ENCODE assay signal across 8 mouse cellular contexts in the genomic region with DNA sequence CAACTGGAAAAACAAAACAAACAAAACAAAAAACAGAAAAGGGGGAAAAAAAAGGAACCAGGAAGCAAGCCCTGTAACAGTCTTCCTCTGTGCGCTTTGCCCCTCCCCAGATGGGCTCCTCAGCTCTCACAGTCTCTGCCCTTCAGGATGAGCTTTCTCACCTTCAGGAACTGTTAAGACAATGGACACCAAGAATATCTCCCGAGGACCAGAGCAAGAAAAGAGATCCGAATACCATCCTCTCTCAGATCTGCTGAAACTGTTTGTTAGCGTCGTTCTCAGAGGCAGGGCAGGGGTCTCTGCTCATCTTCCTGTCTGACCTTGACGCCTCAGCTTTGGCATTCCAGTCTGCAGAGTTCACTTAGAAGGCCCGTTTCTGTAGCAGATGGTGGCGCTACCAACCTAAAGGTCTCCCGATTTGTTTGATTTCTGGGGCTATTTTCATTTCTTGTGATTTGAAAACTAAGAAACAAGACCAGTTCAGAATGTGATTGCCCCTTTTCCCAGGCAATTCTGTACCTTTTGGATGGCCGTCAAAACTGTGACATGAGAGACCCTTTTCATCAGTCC. TPM values are rescaled to one million over a fixed set of nuclear protein-coding genes. Genes with fewer than 3 reads are reported as not detected.
DNase-seq lines count a peak whose midpoint lies in the region; ATAC-seq and TF ChIP-seq lines count a peak whose summit lies in the region.

No protein-coding gene starts in this region.

- H3K27ac ChIP-seq in forebrain, postnatal 0 days (ENCODE audit: low read depth, low read length): peak overlapping the region; percentile 97
- peak overlapping the region; percentile 95 for H3K27ac ChIP-seq in midbrain, embryonic 10.5 days (replicated peaks)

- H3K36me3 ChIP-seq in C2C12 (ENCODE audit: control insufficient read depth, insufficient read depth): peaks cover 31% of the 10 kb centered on the region
- H3K36me3 ChIP-seq in forebrain, postnatal 0 days (ENCODE audit: insufficient read depth): peaks cover 20% of the 10 kb centered on the region
- H3K36me3 ChIP-seq in midbrain, embryonic 10.5 days: peaks cover 30% of the 10 kb centered on the region

- DNase-seq in cerebellum, adult 9-11 months: peak; percentile 34
- DNase-seq in cerebellum, adult 18-20 months: no peak
- no peak for DNase-seq in forebrain, postnatal 0 days
- no peak for DNase-seq in midbrain, embryonic 10.5 days (ENCODE audit: low spot score)
- no peak for DNase-seq in spleen, postnatal 36 days (ENCODE audit: low spot score in 2 of 2)
- no peak for DNase-seq in T-cell, adult 2 months (ENCODE audit: low spot score)
- no peak for DNase-seq in left cerebral cortex, adult 18-20 months (ENCODE audit: low spot score in 2 of 2)

- peak overlapping the region; percentile 94 for H3K4me3 ChIP-seq in C2C12 (ENCODE audit: insufficient read depth, poor library complexity, severe bottlenecking)
- H3K4me3 ChIP-seq in forebrain, postnatal 0 days (ENCODE audit: low read depth, low read length): peak overlapping the region; percentile 87
- peak overlapping the region; percentile 92 for H3K4me3 ChIP-seq in midbrain, embryonic 10.5 days

- TF ChIP-seq CTCF in C2C12 (IDR thresholded peaks at IDR 0.05; ENCODE audit: control insufficient read depth, insufficient read depth, insufficient read length): no peak
- TF ChIP-seq CTCF in forebrain, postnatal 0 days (IDR thresholded peaks at IDR 0.05; ENCODE audit: low read depth): no peak

- WGBS in forebrain, postnatal 0 days: 69% methylated on average over 10 of the region's 10 CpGs
- WGBS in midbrain, embryonic 10.5 days: 84% methylated on average over 10 of the region's 10 CpGs

- H3K4me1 ChIP-seq in forebrain, postnatal 0 days (ENCODE audit: insufficient read depth): peaks cover 8% of the 10 kb centered on the region
- H3K4me1 ChIP-seq in midbrain, embryonic 10.5 days: peaks cover 42% of the 10 kb centered on the region

- no peaks in the 10 kb centered on the region for H3K27me3 ChIP-seq in C2C12 (ENCODE audit: control insufficient read depth, insufficient read depth, insufficient read length)
- no peaks in the 10 kb centered on the region for H3K27me3 ChIP-seq in forebrain, postnatal 0 days (ENCODE audit: insufficient read depth, low read length)
- no peaks in the 10 kb centered on the region for H3K27me3 ChIP-seq in midbrain, embryonic 10.5 days (ENCODE audit: low read depth, poor library complexity, severe bottlenecking)

- H3K79me2 ChIP-seq in C2C12 (ENCODE audit: control insufficient read depth, insufficient read depth): peaks cover 60% of the 10 kb centered on the region

- H3K9me3 ChIP-seq in forebrain, postnatal 0 days (ENCODE audit: low read length): no peaks in the 10 kb centered on the region
- no peaks in the 10 kb centered on the region for H3K9me3 ChIP-seq in midbrain, embryonic 10.5 days (replicated peaks)

- H3ac ChIP-seq in C2C12 (ENCODE audit: control insufficient read depth, insufficient read length, low read depth): peak overlapping the region; percentile 20

- no peak for ATAC-seq in forebrain, postnatal 0 days

- H3K9ac ChIP-seq in forebrain, postnatal 0 days: peak overlapping the region; percentile 25; the same call in 1 of the 2 replicates

- H3K79me3 ChIP-seq in C2C12 (ENCODE audit: low read depth): peaks cover 28% of the 10 kb centered on the region

- peak overlapping the region; percentile 83 for H3K4me2 ChIP-seq in forebrain, postnatal 0 days (ENCODE audit: low read depth)

TF ChIP-seq in C2C12, 6 proteins besides CTCF, POLR2A, EP300 and RAD21:
- no peak for TF ChIP-seq MAX (IDR thresholded peaks at IDR 0.05)
- no peak for TF ChIP-seq MYOD1 (IDR thresholded peaks at IDR 0.05; ENCODE audit: control insufficient read depth, insufficient read length, low read depth)
- TF ChIP-seq USF1 (IDR thresholded peaks at IDR 0.05; ENCODE audit: low read depth): no peak
- no peak for TF ChIP-seq MYOG (IDR thresholded peaks at IDR 0.05; ENCODE audit: control insufficient read depth, extremely low read depth, insufficient read length)
- no peak for TF ChIP-seq FOSL1 (IDR thresholded peaks at IDR 0.05; ENCODE audit: insufficient read depth, low read length, poor library complexity, severe bottlenecking)
- TF ChIP-seq CEBPB (IDR thresholded peaks at IDR 0.05; ENCODE audit: low read depth): no peak

RNA-seq across cellular contexts. Expression of a gene that starts 1.1 kb away (rescaled TPM):
- 136 TPM for polyA plus RNA-seq in C2C12 (2012; fragmentation: generic; extraction: Trizol)
- 41.9 and 66.5 TPM in 2 replicates for total RNA-seq in forebrain, postnatal 0 days (2014; rRNA removed)
- 169 and 172 TPM in 2 replicates for polyA plus RNA-seq in forebrain, postnatal 0 days (2015; fragmentation: Nextera tagmentation; extraction: Ambion mirVana)
- polyA plus RNA-seq in midbrain, embryonic 10.5 days (2016; fragmentation: Nextera tagmentation; extraction: Ambion mirVana): 262 and 271 TPM in 2 replicates
- 10 to 100 TPM; 48.6 to 50.3 TPM for total RNA-seq in left cerebral cortex, adult 18-20 months (2021)

RNA-seq across cellular contexts. Expression of a gene that starts 9.3 kb away (rescaled TPM):
- polyA plus RNA-seq in C2C12 (2012; fragmentation: generic; extraction: Trizol): 5.1 TPM
- total RNA-seq in forebrain, postnatal 0 days (2014; rRNA removed): 9.5 and 14.6 TPM in 2 replicates
- 7.8 and 8.4 TPM in 2 replicates for polyA plus RNA-seq in forebrain, postnatal 0 days (2015; fragmentation: Nextera tagmentation; extraction: Ambion mirVana)
- polyA plus RNA-seq in midbrain, embryonic 10.5 days (2016; fragmentation: Nextera tagmentation; extraction: Ambion mirVana): 7.8 and 9.6 TPM in 2 replicates
- 1 to 10 TPM; 6.9 to 8.5 TPM for total RNA-seq in left cerebral cortex, adult 18-20 months (2021)

RNA-seq across cellular contexts. Expression of a gene that starts 9.9 kb away (rescaled TPM):
- 0.33 TPM for polyA plus RNA-seq in C2C12 (2012; fragmentation: generic; extraction: Trizol)
- 82.6 and 112 TPM in 2 replicates for total RNA-seq in forebrain, postnatal 0 days (2014; rRNA removed)
- 106 and 124 TPM in 2 replicates for polyA plus RNA-seq in forebrain, postnatal 0 days (2015; fragmentation: Nextera tagmentation; extraction: Ambion mirVana)
- polyA plus RNA-seq in midbrain, embryonic 10.5 days (2016; fragmentation: Nextera tagmentation; extraction: Ambion mirVana): 3.1 and 8.8 TPM in 2 replicates
- 100 to 1,000 TPM; 429 to 445 TPM for total RNA-seq in left cerebral cortex, adult 18-20 months (2021)

RNA-seq across cellular contexts. Expression of a gene that starts 48.4 kb away (rescaled TPM):
- polyA plus RNA-seq in C2C12 (2012; fragmentation: generic; extraction: Trizol): 76.1 TPM
- total RNA-seq in forebrain, postnatal 0 days (2014; rRNA removed): 31.4 and 40.2 TPM in 2 replicates
- 67.7 and 75.8 TPM in 2 replicates for polyA plus RNA-seq in forebrain, postnatal 0 days (2015; fragmentation: Nextera tagmentation; extraction: Ambion mirVana)
- polyA plus RNA-seq in midbrain, embryonic 10.5 days (2016; fragmentation: Nextera tagmentation; extraction: Ambion mirVana): 86.7 and 92.8 TPM in 2 replicates
- 10 to 100 TPM; 12.3 to 16.2 TPM for total RNA-seq in left cerebral cortex, adult 18-20 months (2021)

RNA-seq across cellular contexts. Expression of a gene that starts 48.6 kb away (rescaled TPM):
- polyA plus RNA-seq in C2C12 (2012; fragmentation: generic; extraction: Trizol): 0.18 TPM
- 166 and 395 TPM in 2 replicates for total RNA-seq in forebrain, postnatal 0 days (2014; rRNA removed)
- polyA plus RNA-seq in forebrain, postnatal 0 days (2015; fragmentation: Nextera tagmentation; extraction: Ambion mirVana): 1.2 TPM in 1 of 2 replicates, not detected in the other
- polyA plus RNA-seq in midbrain, embryonic 10.5 days (2016; fragmentation: Nextera tagmentation; extraction: Ambion mirVana): 0.98 TPM in 1 of 2 replicates, not detected in the other
- 10 to 100 TPM; 16.5 to 17.3 TPM for total RNA-seq in left cerebral cortex, adult 18-20 months (2021)

Comparison
In these comparisons a context has a peak if more than half of its experiments do, and no peak if none do; other contexts are left out.
1. RNA of a gene that starts 9.9 kb away (polyA plus RNA-seq): 106 to 124 TPM in forebrain, postnatal 0 days; 3.1 to 8.8 TPM in midbrain, embryonic 10.5 days and 0.33 TPM in C2C12 (single experiment); every median in the first group is over 10 times any median in the second.
2. Peak in every context shown above with its lines, with median percentiles within 50 percentile points of each other: H3K4me3 ChIP-seq.